Mouse (Mus musculus): ENCODE measurements at regions not wholly inside any gene's neighbourhood (a gene's known extent, or its start where the extent isn't known, plus 50 kb on each side); places are given as distances from the start of the nearest gene placed in this dataset.
"Not testable (repeated sequence)": the region's sequence is repeated elsewhere in the genome, so short reads cannot be mapped to it uniquely, and the experiment has no call there.

GRCm38 (mm10) chr8:126776605-126777469 lies 168.8 kb downstream of the Tomm20 start:
- Histone ChIP-seq H3K36me3 (no peaks in the 10 kb centered on the region), H3K27me3 (replicated peaks) (no peaks in the 10 kb centered on the region), H3K4me1 (peaks cover 45% of the 10 kb centered on the region), H3K4me2 (peak overlapping the region; percentile 42), H3K4me3 (no peak overlapping the region), H3K9ac (no peak overlapping the region; the same call in 1 of the 2 replicates), H3K9me3 (replicated peaks) (no peaks in the 10 kb centered on the region), H3K27ac (peak overlapping the region; percentile 50)
- WGBS (ENCODE audit: insufficient replicate concordance): 32% methylated on average over 11 of the region's 11 CpGs
- peak; percentile 85 for ATAC-seq

GRCm38 (mm10) chr8:126775334-126775733 lies 170.3 kb downstream of the Tomm20 start:
- WGBS (ENCODE audit: insufficient replicate concordance): 67% methylated on average over 3 of the region's 3 CpGs
- Histone ChIP-seq H3K36me3 (no peaks in the 10 kb centered on the region), H3K4me2 (no peak overlapping the region), H3K4me3 (no peak overlapping the region), H3K27me3 (replicated peaks) (no peaks in the 10 kb centered on the region), H3K9me3 (replicated peaks) (no peaks in the 10 kb centered on the region), H3K4me1 (peaks cover 45% of the 10 kb centered on the region), H3K9ac (no peak overlapping the region), H3K27ac (no peak overlapping the region)
- ATAC-seq: no peak

GRCm38 (mm10) chr8:126774816-126775215 lies 170.8 kb downstream of the Tomm20 start:
- Histone ChIP-seq H3K4me3 (no peak overlapping the region), H3K9ac (no peak overlapping the region), H3K4me1 (peaks cover 44% of the 10 kb centered on the region), H3K9me3 (replicated peaks) (no peaks in the 10 kb centered on the region), H3K4me2 (no peak overlapping the region), H3K36me3 (no peaks in the 10 kb centered on the region), H3K27me3 (replicated peaks) (no peaks in the 10 kb centered on the region), H3K27ac (no peak overlapping the region)
- WGBS (ENCODE audit: insufficient replicate concordance): 72% methylated on average over 7 of the region's 7 CpGs
- ATAC-seq: no peak

- Histone ChIP-seq H3K27ac (no peak overlapping the region), H3K4me1 (peaks cover 26% of the 10 kb centered on the region), H3K9me3 (replicated peaks) (no peaks in the 10 kb centered on the region), H3K4me2 (no peak overlapping the region), H3K36me3 (no peaks in the 10 kb centered on the region), H3K27me3 (replicated peaks) (no peaks in the 10 kb centered on the region), H3K4me3 (no peak overlapping the region), H3K9ac (no peak overlapping the region)
- WGBS (ENCODE audit: insufficient replicate concordance): 82% methylated on average over 11 of the region's 11 CpGs
- ATAC-seq: no peak
These were observed 172.9 kb downstream of the Tomm20 start for GRCm38 (mm10) chr8:126772748-126773147.

GRCm38 (mm10) chr8:126772194-126772593 lies 173.4 kb downstream of the Tomm20 start:
- H3K4me3 ChIP-seq: no peak overlapping the region
- 65% methylated on average over 7 of the region's 7 CpGs for whole genome bisulfite sequencing (ENCODE audit: insufficient replicate concordance)
- H3K36me3 ChIP-seq: no peaks in the 10 kb centered on the region
- no peak overlapping the region for H3K9ac ChIP-seq
- no peaks in the 10 kb centered on the region for H3K27me3 ChIP-seq (replicated peaks)
- no peak overlapping the region for H3K4me2 ChIP-seq
- no peak for ATAC-seq
- no peak overlapping the region for H3K27ac ChIP-seq
- H3K9me3 ChIP-seq (replicated peaks): no peaks in the 10 kb centered on the region
- H3K4me1 ChIP-seq: peaks cover 21% of the 10 kb centered on the region

GRCm38 (mm10) chr8:126770374-126770773 lies 175.3 kb downstream of the Tomm20 start:
- not testable (repeated sequence) for H3K27ac ChIP-seq; H3K9ac ChIP-seq; H3K9me3 ChIP-seq (replicated peaks); ATAC-seq; H3K4me3 ChIP-seq; H3K4me1 ChIP-seq; H3K4me2 ChIP-seq; H3K27me3 ChIP-seq (replicated peaks); H3K36me3 ChIP-seq
- 60% methylated on average over 2 of the region's 2 CpGs for WGBS (ENCODE audit: insufficient replicate concordance)

- Histone ChIP-seq H3K27ac (no peak overlapping the region), H3K9ac (no peak overlapping the region), H3K9me3 (replicated peaks) (no peaks in the 10 kb centered on the region), H3K4me2 (no peak overlapping the region), H3K36me3 (no peaks in the 10 kb centered on the region), H3K4me1 (peaks cover 14% of the 10 kb centered on the region), H3K4me3 (no peak overlapping the region), H3K27me3 (replicated peaks) (no peaks in the 10 kb centered on the region)
- WGBS (ENCODE audit: insufficient replicate concordance): 76% methylated on average over 5 of the region's 5 CpGs
- no peak for ATAC-seq
These were observed 174.4 kb upstream of the Irf2bp2 start for GRCm38 (mm10) chr8:126768142-126768541.

- H3K9ac ChIP-seq: no peak overlapping the region
- H3K27me3 ChIP-seq (replicated peaks): no peaks in the 10 kb centered on the region
- no peak for ATAC-seq
- H3K4me3 ChIP-seq: no peak overlapping the region
- WGBS (ENCODE audit: insufficient replicate concordance): 68% methylated on average over 3 of the region's 3 CpGs
- H3K4me1 ChIP-seq: peaks cover 14% of the 10 kb centered on the region
- H3K9me3 ChIP-seq (replicated peaks): no peaks in the 10 kb centered on the region
- no peaks in the 10 kb centered on the region for H3K36me3 ChIP-seq
- H3K27ac ChIP-seq: no peak overlapping the region
- H3K4me2 ChIP-seq: no peak overlapping the region
These were observed 173.6 kb upstream of the Irf2bp2 start for GRCm38 (mm10) chr8:126767341-126767740.

- Histone ChIP-seq H3K4me2 (no peak overlapping the region), H3K27ac (no peak overlapping the region), H3K4me3 (no peak overlapping the region), H3K4me1 (peaks cover 14% of the 10 kb centered on the region), H3K9ac (no peak overlapping the region), H3K27me3 (replicated peaks) (no peaks in the 10 kb centered on the region), H3K36me3 (no peaks in the 10 kb centered on the region), H3K9me3 (replicated peaks) (no peaks in the 10 kb centered on the region)
- ATAC-seq: no peak
- 74% methylated on average over 6 of the region's 6 CpGs for WGBS (ENCODE audit: insufficient replicate concordance)
These were observed 172.0 kb upstream of the Irf2bp2 start for GRCm38 (mm10) chr8:126765693-126766238.

GRCm38 (mm10) chr8:126763600-126763999 lies 169.8 kb upstream of the Irf2bp2 start:
- no peaks in the 10 kb centered on the region for H3K27me3 ChIP-seq (replicated peaks)
- no peaks in the 10 kb centered on the region for H3K36me3 ChIP-seq
- H3K4me2 ChIP-seq: no peak overlapping the region
- no peak overlapping the region for H3K27ac ChIP-seq
- H3K9ac ChIP-seq: no peak overlapping the region
- H3K9me3 ChIP-seq (replicated peaks): no peaks in the 10 kb centered on the region
- peaks cover 21% of the 10 kb centered on the region for H3K4me1 ChIP-seq
- WGBS (ENCODE audit: insufficient replicate concordance): 38% methylated on average over 7 of the region's 7 CpGs
- ATAC-seq: no peak
- H3K4me3 ChIP-seq: no peak overlapping the region

- H3K4me2 ChIP-seq: no peak overlapping the region
- no peak overlapping the region for H3K9ac ChIP-seq
- H3K27ac ChIP-seq: no peak overlapping the region
- H3K9me3 ChIP-seq (replicated peaks): no peaks in the 10 kb centered on the region
- H3K36me3 ChIP-seq: no peaks in the 10 kb centered on the region
- H3K27me3 ChIP-seq (replicated peaks): no peaks in the 10 kb centered on the region
- H3K4me3 ChIP-seq: no peak overlapping the region
- WGBS (ENCODE audit: insufficient replicate concordance): 52% methylated on average over 7 of the region's 7 CpGs
- H3K4me1 ChIP-seq: peaks cover 20% of the 10 kb centered on the region
- no peak for ATAC-seq
These were observed 165.9 kb upstream of the Irf2bp2 start for GRCm38 (mm10) chr8:126759711-126760110.

GRCm38 (mm10) chr8:126758951-126759350 lies 165.2 kb upstream of the Irf2bp2 start:
- no peaks in the 10 kb centered on the region for H3K36me3 ChIP-seq
- no peaks in the 10 kb centered on the region for H3K9me3 ChIP-seq (replicated peaks)
- 69% methylated on average over 4 of the region's 4 CpGs for WGBS (ENCODE audit: insufficient replicate concordance)
- H3K9ac ChIP-seq: no peak overlapping the region
- peaks cover 13% of the 10 kb centered on the region; the same call in 1 of the 2 replicates for H3K4me1 ChIP-seq
- no peak overlapping the region for H3K4me3 ChIP-seq
- no peak overlapping the region for H3K4me2 ChIP-seq
- no peak overlapping the region for H3K27ac ChIP-seq
- no peaks in the 10 kb centered on the region for H3K27me3 ChIP-seq (replicated peaks)
- ATAC-seq: no peak

Measured in liver, embryonic 12.5 days (tissue).